Mouse (Mus musculus): Measurements from ENCODE around the gene Slco4c1. TPM values are rescaled to one million over a fixed set of nuclear protein-coding genes. Genes with fewer than 3 reads are reported as not detected.

Gene Slco4c1
- 1.00 and 1.3 TPM in 2 replicates for polyA plus RNA-seq (2015; fragmentation: Nextera tagmentation; extraction: Ambion mirVana)

DNA sequence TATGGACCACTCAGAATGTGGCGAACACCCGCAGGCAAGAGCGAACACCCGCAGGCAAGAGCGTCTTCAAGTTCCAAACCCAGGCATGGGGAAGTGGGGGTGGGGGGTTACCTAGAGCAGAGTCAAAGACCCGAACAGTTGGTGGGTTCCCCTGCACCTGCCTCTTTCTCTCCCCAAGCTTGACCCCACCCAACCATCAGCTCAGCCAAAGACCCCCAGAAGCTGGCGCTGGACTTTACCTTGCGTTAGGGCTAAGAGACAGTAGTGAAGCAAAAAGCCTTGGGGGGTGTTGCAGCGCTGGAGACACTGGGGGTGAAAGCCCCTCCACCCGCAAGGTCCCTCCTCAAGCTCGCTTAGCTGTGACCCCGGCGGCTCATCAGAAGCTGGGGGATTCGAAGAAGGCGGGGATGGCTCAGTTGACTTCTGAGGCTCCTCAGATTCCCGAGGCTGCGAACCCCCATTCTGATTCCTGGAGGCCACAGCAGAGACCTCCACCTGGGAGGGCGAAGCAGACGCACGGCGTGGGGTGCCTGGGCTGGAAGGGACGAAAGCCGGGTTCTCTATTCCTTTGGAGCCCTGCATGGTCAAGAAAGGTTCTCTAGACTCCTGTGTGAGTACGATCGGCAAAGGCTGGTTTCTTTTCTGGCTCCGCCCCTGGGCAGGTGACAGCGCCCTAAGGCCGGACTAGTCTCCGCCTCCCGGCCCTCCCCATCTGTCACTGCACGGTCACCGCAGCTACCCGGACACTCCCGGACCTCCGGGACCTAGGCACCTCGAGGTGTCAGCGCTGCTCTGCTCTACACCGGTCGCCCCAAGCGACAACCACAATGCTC lies at the start of gene Slco4c1:
TSS of gene Slco4c1 (minus strand) at position 644 of the 833 bp plus-strand sequence.
- no peaks in the 10 kb centered on the region for H3K9me3 ChIP-seq
- WGBS: 1% methylated on average over 40 of the region's 40 CpGs
- no peak within 1 kb of the TSS; the same call in 1 of the 2 replicates for H3K27ac ChIP-seq (replicated peaks)
- ATAC-seq (ENCODE audit: low FRiP score, low read depth): peak; percentile 93
- no peaks in the 10 kb centered on the region for H3K27me3 ChIP-seq
- H3K4me2 ChIP-seq: peak within 1 kb of the TSS; percentile 90
- H3K36me3 ChIP-seq: no peaks in the 10 kb centered on the region
- peak within 1 kb of the TSS; percentile 67 for H3K4me3 ChIP-seq
- peak within 1 kb of the TSS; percentile 68 for H3K9ac ChIP-seq
- H3K4me1 ChIP-seq (replicated peaks): peaks cover 3% of the 10 kb centered on the region; the same call in 1 of the 2 replicates

DNA sequence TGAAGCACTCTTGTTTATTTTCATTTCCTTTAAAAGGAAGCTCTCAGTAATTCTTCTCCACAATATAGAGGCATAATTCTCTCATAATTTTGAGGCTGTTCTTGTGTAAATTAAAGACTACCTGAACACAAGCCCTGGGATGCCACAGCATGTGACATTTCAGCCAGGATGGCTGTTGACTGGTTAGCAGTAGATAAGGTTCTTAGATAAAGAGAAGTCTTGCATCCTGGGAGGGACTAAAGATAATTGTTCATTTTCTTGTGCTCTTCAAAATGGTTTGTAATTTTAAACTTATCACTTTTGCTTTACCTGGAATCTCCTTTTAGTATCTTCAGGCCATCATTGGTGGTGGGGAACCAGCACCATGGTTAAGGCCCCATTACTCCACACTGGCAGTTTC lies 45.4 kb upstream of the Slco4c1 start:
- Histone ChIP-seq H3K4me3 (no peak overlapping the region), H3K9ac (no peak overlapping the region), H3K27ac (replicated peaks) (no peak overlapping the region), H3K4me2 (no peak overlapping the region), H3K4me1 (replicated peaks) (no peaks in the 10 kb centered on the region), H3K36me3 (no peaks in the 10 kb centered on the region), H3K9me3 (no peaks in the 10 kb centered on the region), H3K27me3 (no peaks in the 10 kb centered on the region)
- ATAC-seq (ENCODE audit: low FRiP score, low read depth): no peak

DNA sequence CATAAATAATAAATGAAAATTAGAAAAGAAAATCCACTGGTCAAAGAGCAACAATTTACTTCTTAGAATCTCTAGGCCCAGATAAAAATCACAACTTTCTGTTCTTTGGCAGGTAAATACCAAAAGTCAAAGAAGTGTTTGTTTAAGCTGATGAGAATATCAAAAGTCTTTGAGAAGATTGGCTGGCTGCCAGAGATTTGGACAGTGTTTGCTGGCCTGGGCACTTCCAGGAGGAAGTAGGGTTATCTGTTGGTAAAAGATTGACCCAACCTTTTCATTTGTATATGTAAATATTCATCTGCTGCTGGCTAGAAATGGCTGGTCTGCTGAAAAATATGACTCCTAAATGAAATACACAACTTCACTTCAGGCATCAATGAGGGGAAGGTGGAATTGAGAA lies 11.8 kb upstream of the Slco4c1 start:
- no peaks in the 10 kb centered on the region for H3K9me3 ChIP-seq
- no peak overlapping the region for H3K4me3 ChIP-seq
- no peaks in the 10 kb centered on the region for H3K27me3 ChIP-seq
- no peaks in the 10 kb centered on the region for H3K36me3 ChIP-seq
- no peaks in the 10 kb centered on the region for H3K4me1 ChIP-seq (replicated peaks)
- H3K4me2 ChIP-seq: no peak overlapping the region
- ATAC-seq (ENCODE audit: low FRiP score, low read depth): no peak
- H3K27ac ChIP-seq (replicated peaks): no peak overlapping the region
- no peak overlapping the region for H3K9ac ChIP-seq

DNA sequence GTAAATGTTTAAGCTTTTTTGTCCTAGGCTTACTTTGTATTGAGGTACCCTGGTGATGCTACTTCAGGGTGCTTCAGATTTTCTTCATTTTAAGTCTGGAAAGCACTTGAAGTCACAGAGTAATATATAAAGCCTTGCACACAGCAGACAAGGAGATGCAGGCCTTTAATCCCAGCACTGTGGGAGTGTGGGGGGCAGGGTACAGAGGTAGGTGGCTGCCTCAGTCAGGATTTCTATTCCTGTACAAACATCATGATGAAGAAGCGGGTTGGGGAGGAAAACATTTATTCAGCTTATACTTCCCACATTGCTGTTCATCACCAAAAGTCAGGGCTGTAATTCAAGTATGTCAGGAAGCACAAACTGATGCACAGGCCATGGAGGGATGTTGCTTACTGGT lies 6.6 kb upstream of the Slco4c1 start:
- no peak overlapping the region for H3K9ac ChIP-seq
- 87% methylated on average over 1 of the region's 1 CpGs for WGBS

DNA sequence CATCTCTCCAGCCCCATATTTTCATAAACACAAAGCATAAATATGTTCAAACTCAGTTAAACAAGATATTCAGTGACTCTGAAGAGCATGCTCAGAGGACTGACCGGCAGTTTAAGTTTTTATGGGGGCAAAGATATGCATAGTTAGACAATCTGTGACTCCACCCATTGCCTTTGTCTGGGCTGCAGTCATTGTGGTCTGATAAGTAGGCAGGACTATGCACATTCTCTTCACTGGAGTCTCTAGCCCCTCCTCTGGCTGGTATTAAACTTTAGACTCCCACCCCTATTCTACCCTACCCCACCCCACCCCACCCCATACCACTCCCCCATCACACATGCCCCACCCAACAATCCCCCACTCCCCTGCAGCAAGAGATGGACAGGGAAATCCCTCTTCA lies 4.1 kb upstream of the Slco4c1 start:
- Histone ChIP-seq H3K9ac (no peak overlapping the region), H3K4me1 (replicated peaks) (peaks cover under 1% of the 10 kb centered on the region; the same call in 1 of the 2 replicates), H3K4me3 (no peak overlapping the region), H3K4me2 (no peak overlapping the region), H3K36me3 (no peaks in the 10 kb centered on the region), H3K27ac (replicated peaks) (no peak overlapping the region), H3K27me3 (no peaks in the 10 kb centered on the region), H3K9me3 (no peaks in the 10 kb centered on the region)
- WGBS: 70% methylated on average over 1 of the region's 1 CpGs
- no peak for ATAC-seq (ENCODE audit: low FRiP score, low read depth)

More for the DNA sequence above, 6.6 kb upstream of the Slco4c1 start:
- H3K27ac ChIP-seq (replicated peaks): no peak overlapping the region
- H3K9me3 ChIP-seq: no peaks in the 10 kb centered on the region
- no peak overlapping the region for H3K4me3 ChIP-seq
- no peaks in the 10 kb centered on the region for H3K4me1 ChIP-seq (replicated peaks)
- no peaks in the 10 kb centered on the region for H3K36me3 ChIP-seq
- no peak overlapping the region for H3K4me2 ChIP-seq
- no peak for ATAC-seq (ENCODE audit: low FRiP score, low read depth)
- no peaks in the 10 kb centered on the region for H3K27me3 ChIP-seq

DNA sequence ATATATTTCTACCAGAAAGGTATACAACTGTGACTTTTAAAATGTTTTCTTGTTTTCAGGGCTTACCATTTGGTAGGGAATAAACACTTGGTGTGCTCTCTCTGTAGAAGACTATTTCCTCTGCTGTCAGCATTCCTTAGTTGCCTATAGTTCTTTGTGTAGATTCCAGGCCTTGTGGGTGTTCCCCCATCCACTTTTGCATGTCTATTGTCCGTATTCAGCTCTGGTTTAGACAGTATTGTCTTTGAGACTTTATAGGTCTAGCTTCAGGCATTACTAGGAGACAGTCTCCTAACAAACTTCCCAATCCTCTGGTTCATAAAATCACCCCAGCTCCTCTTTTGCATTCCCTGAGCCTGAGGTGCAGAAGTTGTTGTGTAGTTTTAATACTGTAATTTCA lies 2.7 kb upstream of the Slco4c1 start:
- no peak for ATAC-seq (ENCODE audit: low FRiP score, low read depth)
- Histone ChIP-seq H3K9me3 (no peaks in the 10 kb centered on the region), H3K4me1 (replicated peaks) (peaks cover 3% of the 10 kb centered on the region; the same call in 1 of the 2 replicates), H3K4me2 (no peak overlapping the region), H3K9ac (no peak overlapping the region), H3K27me3 (no peaks in the 10 kb centered on the region), H3K4me3 (no peak overlapping the region), H3K27ac (replicated peaks) (no peak overlapping the region), H3K36me3 (no peaks in the 10 kb centered on the region)
- 49% methylated on average over 1 of the region's 1 CpGs for WGBS

DNA sequence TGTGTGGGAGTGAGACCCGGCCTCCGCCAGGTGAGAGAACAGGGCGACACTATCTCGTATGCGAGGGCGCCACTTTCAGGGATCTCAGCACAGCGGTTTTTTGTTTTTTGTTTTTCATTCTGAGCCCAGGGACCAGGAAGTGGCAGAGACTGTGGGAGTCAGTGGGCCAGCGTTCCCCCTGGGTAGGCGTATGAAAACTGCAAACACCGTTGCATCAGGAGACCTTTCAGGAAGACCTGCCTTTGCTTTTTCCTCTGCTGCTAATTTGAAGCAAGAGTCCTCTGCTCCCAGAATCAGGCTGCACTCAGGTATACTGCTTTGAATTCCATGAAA lies 356 bp upstream of the Slco4c1 start:
- 3% methylated on average over 10 of the region's 10 CpGs for WGBS
- Histone ChIP-seq H3K9me3 (no peaks in the 10 kb centered on the region), H3K27ac (replicated peaks) (no peak overlapping the region; the same call in 1 of the 2 replicates), H3K36me3 (no peaks in the 10 kb centered on the region), H3K4me3 (peak overlapping the region; percentile 67), H3K27me3 (no peaks in the 10 kb centered on the region), H3K9ac (peak overlapping the region; percentile 68), H3K4me1 (replicated peaks) (peaks cover 3% of the 10 kb centered on the region; the same call in 1 of the 2 replicates), H3K4me2 (peak overlapping the region; percentile 90)
- no peak for ATAC-seq (ENCODE audit: low FRiP score, low read depth)

DNA sequence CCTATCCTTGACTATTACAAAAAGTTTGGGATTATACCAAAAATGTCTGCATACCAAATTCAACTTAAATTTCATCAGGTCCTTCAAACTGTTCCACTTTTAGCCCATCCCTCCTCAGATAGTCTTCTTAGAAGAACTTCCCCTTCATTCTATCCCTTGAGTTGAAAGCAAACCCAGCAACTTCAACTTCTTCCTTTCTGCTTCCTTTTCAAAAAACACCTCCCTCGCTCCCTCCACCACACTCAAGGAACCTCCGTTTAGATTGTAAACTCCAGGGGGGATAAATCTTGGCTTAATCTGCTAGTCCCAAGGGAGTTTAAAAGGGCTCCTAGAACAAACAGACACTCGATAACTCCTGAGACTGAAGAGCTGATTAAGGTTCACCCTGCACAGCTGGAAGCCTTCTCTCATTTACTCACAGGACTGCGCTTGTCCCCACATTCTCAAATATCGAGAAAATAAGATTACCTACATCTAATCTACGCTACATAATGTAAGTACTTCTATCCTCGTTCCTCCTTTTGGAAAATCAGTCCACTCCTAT lies 1.1 kb downstream of the Slco4c1 start:
- no peak; the same call in 1 of the 2 replicates for ATAC-seq (ENCODE audit: low FRiP score, low read depth)
- no peaks in the 10 kb centered on the region for H3K27me3 ChIP-seq
- peak overlapping the region; percentile 27; the same call in 1 of the 2 replicates for H3K9ac ChIP-seq
- H3K9me3 ChIP-seq: no peaks in the 10 kb centered on the region
- peak overlapping the region; percentile 90 for H3K4me2 ChIP-seq
- WGBS: 12% methylated on average over 7 of the region's 7 CpGs
- H3K4me1 ChIP-seq (replicated peaks): peaks cover 3% of the 10 kb centered on the region; the same call in 1 of the 2 replicates
- no peaks in the 10 kb centered on the region for H3K36me3 ChIP-seq
- no peak overlapping the region for H3K27ac ChIP-seq (replicated peaks)
- peak overlapping the region; percentile 67 for H3K4me3 ChIP-seq

DNA sequence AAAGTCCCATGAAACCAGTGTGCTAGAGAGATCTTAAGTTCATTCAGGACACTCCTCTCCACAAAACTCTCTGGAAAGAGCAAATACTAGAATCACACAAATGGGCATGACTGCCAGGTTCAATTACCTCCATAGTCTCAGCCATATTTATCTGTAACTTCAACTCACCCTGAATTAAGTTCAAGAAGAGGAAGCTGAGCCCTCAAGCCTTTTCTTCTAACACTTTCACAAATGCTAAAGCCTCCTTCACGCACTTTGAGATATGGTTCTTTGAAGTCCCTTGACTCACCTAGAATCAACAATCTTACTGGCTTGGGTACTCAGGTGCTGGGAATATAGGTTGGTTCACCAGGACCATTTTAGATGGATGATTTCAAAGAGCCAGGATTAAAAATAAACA lies 3.2 kb downstream of the Slco4c1 start:
- peaks cover 3% of the 10 kb centered on the region; the same call in 1 of the 2 replicates for H3K4me1 ChIP-seq (replicated peaks)
- WGBS: 95% methylated on average over 1 of the region's 1 CpGs
- ATAC-seq (ENCODE audit: low FRiP score, low read depth): no peak

DNA sequence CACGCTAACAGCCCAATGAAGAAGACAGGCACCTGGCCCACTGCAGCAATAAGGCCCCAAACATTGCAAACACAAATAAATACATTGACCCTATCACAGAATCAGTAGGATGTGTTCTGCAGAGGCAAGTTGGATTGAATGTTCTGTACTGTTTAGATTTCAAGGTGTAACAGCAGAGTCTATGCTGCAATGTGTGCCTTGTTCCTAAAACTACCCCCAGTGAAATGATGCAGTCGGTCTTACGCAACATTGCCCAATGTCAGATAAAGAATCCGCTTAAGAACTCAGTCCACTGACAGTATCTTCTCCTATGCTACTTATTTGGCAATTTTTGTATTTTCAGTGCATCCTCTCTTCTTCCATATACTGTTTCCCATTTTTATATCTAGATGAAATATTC lies 6.0 kb downstream of the Slco4c1 start:
- no peaks in the 10 kb centered on the region for H3K36me3 ChIP-seq
- no peak overlapping the region for H3K4me3 ChIP-seq
- peaks cover 2% of the 10 kb centered on the region; the same call in 1 of the 2 replicates for H3K4me1 ChIP-seq (replicated peaks)
- ATAC-seq (ENCODE audit: low FRiP score, low read depth): no peak
- H3K4me2 ChIP-seq: no peak overlapping the region
- WGBS: 96% methylated on average over 4 of the region's 4 CpGs
- no peaks in the 10 kb centered on the region for H3K9me3 ChIP-seq
- no peak overlapping the region for H3K27ac ChIP-seq (replicated peaks)
- no peak overlapping the region for H3K9ac ChIP-seq
- no peaks in the 10 kb centered on the region for H3K27me3 ChIP-seq

More for the DNA sequence above, 3.2 kb downstream of the Slco4c1 start:
- Histone ChIP-seq H3K4me3 (no peak overlapping the region), H3K4me2 (no peak overlapping the region), H3K27ac (replicated peaks) (no peak overlapping the region), H3K36me3 (no peaks in the 10 kb centered on the region), H3K27me3 (no peaks in the 10 kb centered on the region), H3K9ac (no peak overlapping the region), H3K9me3 (no peaks in the 10 kb centered on the region)

DNA sequence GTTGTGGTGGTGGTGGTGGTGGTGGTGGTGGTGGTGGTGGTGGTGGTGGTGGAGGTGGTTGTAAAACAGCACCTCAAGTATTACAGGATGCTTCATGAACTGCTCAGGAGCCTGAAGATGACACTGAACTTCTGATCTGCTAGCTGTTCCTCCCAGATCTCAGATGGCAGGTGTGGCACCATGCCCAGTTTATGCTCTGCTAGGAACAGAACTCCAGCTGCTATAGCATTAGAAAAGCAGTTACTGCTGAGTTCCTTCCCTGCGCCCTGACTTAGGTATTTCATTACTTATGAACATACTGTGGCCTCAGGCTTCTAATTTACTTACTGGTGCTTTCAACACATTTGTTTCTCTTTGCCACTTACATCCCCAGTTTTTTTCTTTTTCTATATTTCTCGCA lies 7.9 kb downstream of the Slco4c1 start:
- H3K4me2 ChIP-seq: no peak overlapping the region
- no peaks in the 10 kb centered on the region for H3K9me3 ChIP-seq
- no peak for ATAC-seq (ENCODE audit: low FRiP score, low read depth)
- H3K27me3 ChIP-seq: no peaks in the 10 kb centered on the region
- H3K36me3 ChIP-seq: no peaks in the 10 kb centered on the region
- H3K4me1 ChIP-seq (replicated peaks): no peaks in the 10 kb centered on the region
- no peak overlapping the region for H3K4me3 ChIP-seq
- H3K9ac ChIP-seq: no peak overlapping the region
- H3K27ac ChIP-seq (replicated peaks): no peak overlapping the region
- 82% methylated on average over 2 of the region's 2 CpGs for WGBS

DNA sequence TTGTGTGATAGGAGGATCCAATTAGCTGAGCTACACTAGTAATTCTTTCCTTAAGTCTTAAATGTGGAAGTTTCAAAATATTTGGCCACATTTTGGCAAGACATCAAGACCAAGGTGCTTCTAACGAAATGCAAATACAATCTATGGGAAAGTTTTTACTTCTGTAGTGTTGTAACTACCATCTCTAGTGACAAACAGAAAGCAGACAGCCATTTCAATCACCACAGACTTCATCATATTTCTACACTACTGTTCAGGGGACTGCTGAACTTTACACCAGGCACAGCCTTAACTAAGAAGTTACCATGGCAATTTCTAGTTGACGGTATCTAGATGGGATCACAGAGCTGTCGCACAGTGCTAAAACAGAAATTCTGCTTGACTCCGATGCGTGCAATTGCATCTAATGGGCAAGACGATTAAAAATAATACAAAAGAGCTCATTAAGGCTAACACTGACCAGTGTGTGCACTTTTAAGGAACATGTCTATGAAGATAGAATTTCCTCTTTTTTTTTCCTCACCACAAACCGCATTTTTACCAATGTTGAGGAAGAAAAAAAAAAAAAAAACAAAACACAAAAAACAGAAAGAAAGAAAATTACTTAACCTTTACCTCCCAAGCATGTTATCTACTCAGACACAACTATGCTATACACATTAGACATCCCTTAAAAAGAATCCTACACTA lies 11.8 kb downstream of the Slco4c1 start:
- no peak overlapping the region for H3K27ac ChIP-seq (replicated peaks)
- no peak overlapping the region for H3K4me3 ChIP-seq
- H3K4me2 ChIP-seq: no peak overlapping the region
- no peaks in the 10 kb centered on the region for H3K9me3 ChIP-seq
- no peak overlapping the region for H3K9ac ChIP-seq
- 89% methylated on average over 7 of the region's 7 CpGs for WGBS
- H3K36me3 ChIP-seq: no peaks in the 10 kb centered on the region
- H3K4me1 ChIP-seq (replicated peaks): no peaks in the 10 kb centered on the region
- no peak for ATAC-seq (ENCODE audit: low FRiP score, low read depth)
- H3K27me3 ChIP-seq: no peaks in the 10 kb centered on the region
